Mouse (Mus musculus) cerebellum, adult 9-10 months (tissue): Measurements from ENCODE around the gene Faiml.

Source experiments
- DNase-seq: peaks from one replicate; pipeline ENCODE4 v3.0.0; 2022

Gene Faiml

DNA sequence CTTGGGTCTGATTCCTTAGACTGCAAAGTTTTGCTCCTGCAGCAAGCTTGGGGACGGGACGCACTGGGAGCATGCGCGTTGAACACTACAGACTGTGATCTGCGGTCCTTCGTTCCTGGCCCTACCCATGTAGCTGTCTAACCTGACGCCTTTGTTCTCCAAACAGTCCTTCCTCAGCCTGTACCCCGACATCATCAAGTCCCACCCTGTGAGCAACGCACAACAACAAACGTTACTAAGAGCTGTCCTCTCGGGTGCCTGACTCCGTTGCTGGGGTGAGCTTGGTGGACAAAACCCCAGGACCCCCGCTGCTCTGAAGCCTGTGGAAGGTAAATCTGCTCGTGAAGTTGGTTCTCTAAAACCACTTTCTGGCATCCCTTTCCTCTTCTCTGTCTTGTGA, at the start of gene Faiml:
Faiml (minus strand) TSS at position 101 of the 400 bp plus-strand sequence.
- no peak for DNase-seq

DNA sequence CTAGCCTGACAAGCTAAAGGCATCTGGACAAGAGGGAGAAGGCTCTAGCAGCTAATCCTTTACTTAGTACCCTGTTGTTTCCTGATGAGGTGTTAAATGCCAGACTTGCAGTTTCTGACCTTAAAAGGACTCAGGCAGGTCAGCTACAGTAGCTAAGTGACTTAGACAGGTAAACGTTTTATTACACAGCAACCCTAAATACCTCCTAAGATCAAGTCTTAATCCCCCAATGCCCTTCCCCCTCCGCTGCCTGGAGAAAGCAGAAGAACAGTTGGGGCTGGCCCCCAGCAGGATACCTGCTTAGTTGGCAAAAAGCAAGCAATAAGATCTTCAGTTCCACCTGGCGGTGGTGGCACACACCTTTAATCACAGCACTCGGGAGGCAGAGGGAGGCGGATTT, 21.9 kb upstream of the Faiml start:
- no peak for DNase-seq

- no peak for DNase-seq
Measured at GRCm38 (mm10) chr9:99256821-99257220, 19.8 kb upstream of the Faiml start.

GRCm38 (mm10) chr9:99256206-99256605, 19.2 kb upstream of the Faiml start:
- DNase-seq = no peak

DNA sequence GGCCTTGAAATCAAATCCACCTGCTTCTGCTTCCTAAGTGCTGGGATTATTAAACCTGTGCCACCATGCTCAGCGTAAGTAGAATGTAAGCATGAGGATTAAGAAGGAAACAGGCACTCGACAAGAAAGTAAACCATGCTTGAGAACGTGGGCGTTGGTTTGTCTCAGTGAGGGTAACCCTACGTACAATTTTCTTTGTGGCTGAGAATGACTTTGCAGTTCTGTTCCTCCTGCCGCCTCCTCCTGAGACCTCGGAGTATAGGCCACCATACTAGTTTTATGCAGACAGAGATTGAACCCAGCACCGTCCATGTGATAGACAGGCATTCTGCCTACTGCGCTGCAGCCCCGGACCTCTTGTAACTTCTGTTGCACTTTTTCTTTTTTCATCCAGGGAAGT, 16.8 kb upstream of the Faiml start:
- DNase-seq = no peak

- DNase-seq = no peak
Measured at GRCm38 (mm10) chr9:99248906-99249305, 11.9 kb upstream of the Faiml start.

- no peak for DNase-seq
Measured at GRCm38 (mm10) chr9:99248304-99248703, 11.3 kb upstream of the Faiml start.

DNA sequence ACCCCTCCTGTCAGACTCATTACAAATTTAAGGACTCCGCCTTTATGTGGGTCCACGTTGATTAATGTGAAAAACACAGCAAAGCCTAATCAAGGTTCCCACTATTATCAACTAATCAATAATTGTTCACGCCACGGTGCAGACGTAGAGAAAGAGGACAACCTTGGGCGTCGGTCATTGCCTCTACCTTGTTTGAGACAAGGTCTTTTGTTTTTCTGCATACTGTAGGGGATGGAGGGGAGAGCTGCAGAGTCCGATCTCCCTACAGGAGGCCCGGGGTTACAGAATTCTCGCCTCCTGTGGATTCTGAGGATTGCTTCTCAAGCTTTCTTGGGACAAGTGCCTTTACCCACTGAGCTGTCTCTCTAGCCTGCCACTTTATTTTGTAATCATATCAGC, 6.9 kb upstream of the Faiml start:
- no peak for DNase-seq

DNA sequence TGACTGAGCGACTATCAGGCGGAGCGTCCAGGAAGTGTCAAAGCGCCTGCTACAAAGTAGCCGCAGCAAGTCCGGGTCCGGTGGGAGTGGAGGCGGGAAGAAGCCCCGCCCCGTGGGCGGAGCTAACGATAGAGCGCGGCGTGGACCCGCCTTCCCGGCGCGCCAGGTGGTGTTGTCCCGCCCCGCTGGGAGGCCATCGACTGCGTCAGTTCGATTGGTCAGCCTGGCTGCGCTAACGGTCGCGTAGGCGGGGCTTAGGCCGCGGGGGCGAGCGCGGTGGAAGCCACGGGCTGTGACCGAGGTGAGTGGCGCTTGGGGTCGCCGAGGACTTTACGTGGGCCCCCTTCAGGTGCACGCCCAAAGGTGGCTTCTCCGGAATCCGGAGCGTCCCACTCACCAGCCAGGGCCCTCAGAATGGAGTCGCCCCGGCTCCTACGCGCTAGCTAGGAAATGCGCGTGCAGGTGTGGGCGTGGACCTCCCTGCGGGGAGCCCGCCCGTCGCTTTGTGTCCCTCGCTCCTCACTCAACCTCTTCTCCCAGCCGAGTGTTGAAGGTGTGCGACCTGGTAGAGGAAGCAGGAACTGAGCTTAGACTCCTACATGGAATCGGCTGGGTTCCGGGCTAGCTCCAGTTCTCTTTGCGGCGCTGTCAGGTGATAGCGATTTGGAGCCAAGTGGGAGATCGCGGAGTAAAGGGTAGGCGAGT, 6.3 kb upstream of the Faiml start, which contains the start of gene Cep70:
Cep70 (plus strand) TSS at position 178 of the 705 bp plus-strand sequence.
- peak; percentile 96 for DNase-seq

DNA sequence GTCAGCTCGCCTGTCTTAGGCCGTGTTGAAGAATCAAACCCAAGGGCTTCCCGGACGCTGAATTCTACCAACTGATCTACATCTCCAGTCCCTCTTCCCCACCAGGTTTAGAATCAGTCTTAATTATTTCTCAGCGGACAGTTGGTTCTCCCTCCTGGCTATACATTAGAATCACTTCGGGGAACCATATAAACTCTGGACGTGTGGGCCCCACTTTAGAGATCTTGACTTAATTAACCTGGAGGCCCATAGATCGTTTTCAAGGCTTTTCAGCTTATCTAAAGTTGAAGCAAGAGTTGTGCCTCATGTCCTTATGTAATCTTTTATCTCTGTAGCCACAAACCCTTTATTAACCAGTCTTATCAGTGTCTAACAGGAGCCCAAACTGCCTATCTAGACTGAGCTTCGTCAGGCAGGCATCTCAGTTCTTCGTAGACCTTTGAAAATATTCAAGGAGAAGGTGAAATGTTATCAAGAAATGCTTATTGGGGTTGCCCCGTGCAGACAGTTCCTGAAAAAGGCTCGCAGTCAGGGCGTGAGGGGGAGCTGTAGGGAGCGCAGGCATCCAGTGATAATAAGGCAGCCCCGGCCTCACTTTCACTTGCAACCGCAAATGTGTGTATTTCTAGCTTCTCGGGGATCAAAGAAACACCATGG, 5.6 kb upstream of the Faiml start:
- no peak for DNase-seq

DNA sequence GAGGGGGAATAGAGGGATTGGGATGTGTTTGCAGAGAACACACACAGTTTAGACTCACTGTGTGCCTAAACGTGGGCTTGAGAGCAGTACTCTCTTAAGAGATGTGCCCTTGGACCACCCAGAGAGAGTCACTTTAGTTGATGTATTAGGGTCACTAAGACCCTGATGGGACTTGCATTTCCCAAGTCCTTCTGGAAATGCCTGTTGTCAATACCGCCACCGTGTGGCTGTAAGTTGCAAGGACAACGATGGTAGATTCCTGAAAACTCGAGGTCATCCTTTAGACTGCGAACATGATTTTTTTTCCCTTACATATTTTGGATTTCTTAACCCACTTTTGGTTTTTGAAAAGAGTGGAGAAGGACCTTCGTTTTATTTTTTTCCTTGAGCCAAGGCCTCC, 5.0 kb upstream of the Faiml start:
- DNase-seq = peak; percentile 67

GRCm38 (mm10) chr9:99240571-99240970, 3.5 kb upstream of the Faiml start:
- no peak for DNase-seq

GRCm38 (mm10) chr9:99239256-99239655, 2.2 kb upstream of the Faiml start:
- no peak for DNase-seq

DNA sequence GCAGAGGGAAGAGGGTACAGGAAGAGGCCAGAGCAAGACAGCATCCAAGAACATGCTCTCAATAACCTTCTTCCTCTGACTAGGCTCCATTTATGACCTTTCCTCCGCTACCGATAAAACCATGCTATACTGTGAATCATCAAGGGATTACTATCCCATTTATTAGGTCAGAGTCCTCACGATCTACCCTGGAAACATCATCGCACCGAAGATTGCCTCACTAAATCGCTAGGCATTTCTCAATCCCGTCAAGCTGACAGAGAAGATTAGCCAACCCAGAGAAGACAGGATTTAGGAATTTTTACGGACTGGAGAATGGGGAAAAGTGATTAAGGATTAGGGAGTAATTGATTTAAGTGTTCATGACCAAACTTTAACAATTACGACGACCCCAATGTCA, 1.2 kb upstream of the Faiml start:
- no peak for DNase-seq

DNA sequence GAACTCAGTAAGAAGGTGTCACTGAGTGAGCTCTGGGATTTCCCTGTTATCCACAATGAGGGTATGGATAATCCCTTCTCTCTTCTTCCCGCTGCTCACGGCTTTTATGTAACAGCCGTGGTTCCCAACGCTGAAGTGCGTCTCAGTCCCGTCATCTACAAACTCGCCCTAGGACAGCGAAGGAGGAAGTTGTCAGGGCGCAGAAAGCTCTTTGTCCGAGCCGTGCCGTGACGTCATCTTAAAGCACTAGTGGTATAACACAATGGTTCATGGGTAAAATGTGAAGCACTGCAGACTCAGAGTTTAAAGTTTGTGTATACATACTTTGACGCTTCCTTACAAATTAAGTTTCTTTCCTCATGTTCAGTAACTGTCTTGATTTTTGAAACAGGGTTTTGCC, 7.6 kb downstream of the Faiml start:
- no peak for DNase-seq

- no peak for DNase-seq
Measured at GRCm38 (mm10) chr9:99224583-99224982, 12.5 kb downstream of the Faiml start.

DNA sequence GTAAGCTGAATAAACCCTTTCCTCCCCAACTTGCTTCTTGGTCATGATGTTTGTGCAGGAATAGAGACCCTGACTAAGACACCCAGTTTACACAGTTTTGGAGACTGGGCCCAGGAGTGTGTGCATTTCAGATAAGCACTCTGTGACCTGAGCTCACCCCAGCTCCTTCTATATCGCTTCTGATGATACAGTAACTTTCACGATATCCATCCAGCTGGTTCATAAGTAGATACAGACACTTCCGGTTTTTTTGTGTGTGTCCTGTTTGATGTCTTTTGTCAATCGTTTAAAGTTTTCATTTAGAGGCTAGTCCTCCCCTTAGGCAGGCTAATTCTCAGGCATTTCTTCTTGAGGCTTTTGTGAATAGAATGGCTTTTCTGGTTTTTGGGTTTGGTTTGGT, 15.4 kb downstream of the Faiml start:
- DNase-seq = no peak

DNA sequence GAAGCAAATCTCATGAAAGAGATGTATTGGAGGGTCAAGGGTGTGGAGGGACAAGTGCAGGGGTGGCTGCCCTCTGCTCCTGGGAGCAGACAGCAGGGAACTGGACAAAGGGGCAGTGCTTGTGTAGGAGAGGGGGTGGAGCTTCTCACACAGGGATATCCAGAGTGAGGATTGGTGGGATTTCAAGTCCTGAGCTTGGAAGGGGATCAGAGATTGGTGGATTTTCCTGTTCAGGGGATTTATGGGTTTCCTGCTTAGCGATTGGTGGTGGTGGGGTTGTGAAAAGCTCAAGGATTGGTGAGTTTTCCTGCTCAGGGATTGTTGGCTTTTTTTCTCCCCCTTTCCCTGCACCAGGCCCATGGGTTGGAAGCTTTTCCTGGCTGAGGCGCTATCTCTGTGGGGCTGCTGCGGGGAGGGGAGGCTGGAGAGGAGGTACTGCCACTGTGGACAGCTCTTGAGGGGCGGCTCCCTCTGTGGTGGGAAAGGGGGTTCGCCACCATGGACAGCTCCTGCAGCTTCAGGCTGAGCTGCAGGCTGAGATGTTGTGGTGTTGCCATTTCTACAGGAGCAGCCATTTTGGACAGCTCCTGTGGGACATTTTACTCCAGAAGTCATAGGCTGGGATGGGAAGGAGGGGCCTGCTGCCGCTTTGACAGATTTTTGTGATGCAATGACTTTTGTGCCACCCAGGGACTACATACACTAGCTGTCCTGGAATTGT, 18.9 kb downstream of the Faiml start:
- DNase-seq = no peak

DNA sequence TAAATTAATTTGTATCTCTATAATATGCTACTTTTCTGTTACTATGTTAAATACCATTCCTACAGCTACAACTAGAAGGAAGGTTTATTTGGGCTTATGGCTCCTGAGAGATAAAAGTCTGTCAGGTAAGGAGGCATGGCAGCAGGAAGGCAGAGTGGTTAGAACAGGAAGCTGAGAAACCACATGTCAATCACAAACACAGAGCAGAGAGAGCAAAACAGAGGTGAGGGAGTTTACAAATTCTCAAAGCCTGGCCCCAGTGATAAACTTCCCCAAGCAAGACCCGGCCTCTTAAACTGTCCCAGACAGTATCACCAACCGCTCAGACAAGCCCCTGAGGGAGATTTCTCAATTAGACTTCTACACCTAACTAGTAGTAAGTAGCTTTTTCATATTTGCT, 20.9 kb downstream of the Faiml start:
- no peak for DNase-seq

GRCm38 (mm10) chr9:99212643-99213042, 24.4 kb downstream of the Faiml start:
- DNase-seq = no peak

DNA sequence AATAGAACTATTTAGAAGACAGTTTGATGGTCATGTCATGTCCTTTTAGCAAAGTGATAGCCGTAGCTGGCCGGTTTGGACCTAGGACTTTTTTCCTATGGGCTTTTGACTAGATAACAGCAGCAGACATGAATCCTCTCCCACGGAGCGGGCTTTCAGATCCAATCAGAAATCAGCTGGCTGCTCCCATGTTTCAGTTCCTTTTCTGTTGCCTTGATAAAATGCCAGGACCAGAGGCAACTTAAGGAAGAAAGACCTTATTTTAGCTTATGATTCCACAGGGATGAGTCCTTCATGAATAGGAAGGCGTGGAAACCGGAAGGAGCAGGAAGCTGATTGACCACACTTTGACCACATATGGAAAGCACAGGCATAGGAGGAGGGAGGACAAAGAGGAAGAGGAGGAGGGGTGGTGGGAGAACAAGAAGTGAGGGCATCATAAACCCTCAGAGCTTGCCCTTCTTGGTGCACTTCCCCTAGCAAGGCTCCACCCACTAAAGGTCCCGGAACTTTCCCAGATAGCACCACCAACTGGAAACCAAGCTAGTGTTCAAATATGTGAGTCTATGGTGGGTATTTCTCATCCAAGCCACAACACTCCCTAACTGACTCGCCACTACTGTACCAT, 53.9 kb downstream of the Faiml start:
- no peak for DNase-seq

DNA sequence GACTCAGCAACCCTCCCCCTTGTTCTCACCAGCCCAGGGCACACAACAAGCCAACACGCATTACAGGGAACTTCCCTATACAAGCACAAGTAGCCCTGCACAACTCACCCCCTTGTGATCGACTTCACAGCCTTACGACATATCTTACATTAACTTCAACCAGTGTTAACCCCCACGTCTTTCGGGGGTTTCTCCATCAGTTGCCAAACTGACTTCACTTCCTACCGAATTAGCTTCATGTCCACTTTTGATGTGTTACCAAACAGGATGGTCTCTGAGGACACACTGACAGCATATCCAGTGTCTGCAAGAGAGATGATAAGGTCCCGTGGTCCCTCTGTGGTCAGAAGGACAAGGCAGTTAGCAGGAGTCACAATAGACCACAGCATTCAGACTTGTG, 54.9 kb downstream of the Faiml start:
- DNase-seq = no peak

GRCm38 (mm10) chr9:99180272-99180671, 56.8 kb downstream of the Faiml start:
- no peak for DNase-seq
